Mouse (Mus musculus) heart, postnatal 0 days (tissue): ENCODE data around the gene Clrn3. TPM values are rescaled to one million over a fixed set of nuclear protein-coding genes. Genes with fewer than 3 reads are reported as not detected.

ENCODE experiments used
- ATAC-seq: fragments of 200-750 bp; cut with Nextera tagmentation; 2 replicates; pipeline ENCODE4 v1.8.0; 2017; ENCODE audit warnings: low read depth, moderate number of reproducible peaks, moderate library complexity; ENCODE audit not compliant: insufficient read depth
- DNase-seq: peaks from one replicate; pipeline ENCODE4 v3.0.0-alpha.2; 2016; ENCODE audit warnings: low spot score
- H3K27ac ChIP-seq: fragments of 300-500 bp; sonication (generic); 2 replicates; pipeline ENCODE4 v1.5.1; 2014; ENCODE audit warnings: low read depth, mild to moderate bottlenecking
- H3K27me3 ChIP-seq: fragments of 300-500 bp; sonication (generic); 2 replicates; pipeline ENCODE4 v1.6.1; 2014; ENCODE audit warnings: low read length, mixed read lengths; ENCODE audit not compliant: control insufficient read depth, insufficient read depth
- H3K36me3 ChIP-seq: fragments of 300-500 bp; sonication (generic); replicated peaks from 2 replicates; pipeline ENCODE4 v1.6.1; 2014; ENCODE audit warnings: low read length, mixed read lengths; ENCODE audit not compliant: control insufficient read depth, insufficient read depth
- H3K4me1 ChIP-seq: fragments of 300-500 bp; sonication (generic); 2 replicates; pipeline ENCODE4 v1.6.1; 2014; ENCODE audit warnings: antibody characterized with exemption; ENCODE audit not compliant: control insufficient read depth, insufficient read depth
- H3K4me2 ChIP-seq: fragments of 300-500 bp; sonication (generic); 2 replicates; pipeline ENCODE4 v1.6.1; 2014; ENCODE audit warnings: low read depth, mild to moderate bottlenecking, low read length, moderate library complexity
- H3K4me3 ChIP-seq: fragments of 300-500 bp; sonication (generic); 2 replicates; pipeline ENCODE4 v1.5.1; 2014; ENCODE audit warnings: low read depth, low read length
- H3K9ac ChIP-seq: fragments of 300-500 bp; sonication (generic); replicated peaks from 2 replicates; pipeline ENCODE4 v1.6.1; 2014; ENCODE audit warnings: low read depth, low read length, mixed read lengths
- H3K9me3 ChIP-seq: fragments of 300-500 bp; sonication (generic); replicated peaks from 2 replicates; pipeline ENCODE4 v1.6.1; 2016; ENCODE audit warnings: low read length; ENCODE audit not compliant: control insufficient read depth
- CTCF ChIP-seq: IDR thresholded peaks from 2 replicates; pipeline ENCODE4 v1.5.1; 2016; ENCODE audit warnings: antibody characterized with exemption, control low read depth, low read depth
- EP300 ChIP-seq: IDR thresholded peaks from 2 replicates; pipeline ENCODE4 v1.6.1; 2016; ENCODE audit warnings: antibody characterized with exemption, low read depth
- WGBS: fragments of 180-500 bp; shearing (Covaris S2); extraction: QIAGEN DNeasy Blood & Tissue Kit; methylation state at CpG from one replicate; pipeline ENCODE4 v1.1.7; 2014; 5-methylcytosine and 5-hydroxymethylcytosine counted together
- polyA plus RNA-seq: library from polyadenylated mRNA; unstranded; fragments of >200 nt; fragmentation: Nextera tagmentation; extraction: Ambion mirVana; gene quantifications from 2 replicates; pipeline ENCODE4 v1.2.1, GENCODE M21; 2015
- total RNA-seq: library from RNA; depleted of rRNA; stranded (reverse); fragments of >200 nt; gene quantifications from 2 replicates; pipeline ENCODE4 v1.2.3, GENCODE M21; 2014; ENCODE audit warnings: low replicate concordance

The Clrn3 gene
- total and polyA plus RNA-seq, 2 experiments from 2014 or later, result not detected

DNA sequence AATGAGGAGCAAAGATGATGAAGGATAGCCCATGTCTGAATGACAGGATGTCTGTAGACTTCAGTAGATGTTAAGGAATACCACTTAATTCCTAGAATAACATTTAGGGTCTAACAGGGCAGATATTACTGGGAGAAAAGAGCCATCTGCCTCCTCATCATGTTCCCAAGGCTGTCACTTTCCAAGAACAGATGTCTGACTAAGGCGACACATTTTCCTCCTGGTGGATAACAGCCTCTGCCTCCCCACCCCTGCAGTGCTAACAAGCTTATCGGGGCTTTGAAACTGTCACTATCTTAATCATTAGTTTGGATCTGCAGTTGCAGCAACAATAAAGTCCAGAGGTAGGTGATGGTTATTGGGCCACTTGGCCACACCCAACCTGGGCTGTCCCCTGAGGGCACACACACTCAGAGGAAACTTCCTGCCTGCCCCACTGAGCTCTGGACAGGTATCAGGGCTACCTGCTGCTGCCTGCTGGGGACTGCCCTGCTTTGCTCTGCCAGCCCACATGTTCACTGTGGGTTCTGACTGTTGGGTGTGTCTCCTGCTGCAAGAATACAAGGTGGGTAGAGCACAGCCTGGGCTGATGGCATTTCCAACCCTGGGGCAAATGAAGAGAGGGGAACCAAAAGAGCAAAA, 6.2 kb upstream of the Clrn3 start:
- ATAC-seq (no peak), DNase-seq (no peak)
- Histone ChIP-seq H3K4me3 (no peak overlapping the region), H3K9ac (no peak overlapping the region), H3K27ac (no peak overlapping the region), H3K4me1 (0 out of 2 replicates have a peak, but pooled peaks cover 6% of the 10 kb centered on the region), H3K27me3 (peaks cover 16% of the 10 kb centered on the region), H3K9me3 (no peaks in the 10 kb centered on the region), H3K4me2 (no peak overlapping the region), H3K36me3 (no peaks in the 10 kb centered on the region)
- TF ChIP-seq EP300 (no peak), CTCF (no peak)
- 42% methylated on average over 2 of the region's 2 CpGs for WGBS

DNA sequence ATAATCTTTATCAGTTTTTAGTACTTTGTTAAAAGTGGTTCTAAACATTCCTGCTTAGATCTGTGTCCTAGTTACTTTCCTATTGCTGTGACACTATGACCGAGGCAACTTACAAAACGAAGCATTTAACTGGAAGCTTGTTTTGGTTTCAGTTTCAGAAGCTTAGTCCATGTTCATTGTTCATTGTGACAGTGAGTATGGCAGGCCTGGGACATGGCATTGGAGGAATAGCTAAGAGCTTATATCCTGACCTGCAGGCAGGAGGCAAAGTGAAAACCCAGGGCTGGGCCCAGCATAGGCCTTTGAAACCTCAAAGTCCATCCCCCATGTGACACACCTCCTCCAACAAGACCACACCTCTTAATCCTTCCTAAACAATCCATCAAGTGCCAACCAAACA, 614 bp upstream of the Clrn3 start:
- TF ChIP-seq CTCF (no peak), EP300 (no peak)
- H3K36me3 ChIP-seq, result no peaks in the 10 kb centered on the region
- no peak for DNase-seq
- no peaks in the 10 kb centered on the region for H3K9me3 ChIP-seq
- H3K27me3 ChIP-seq, result no peaks in the 10 kb centered on the region
- ATAC-seq, result no peak
- H3K27ac ChIP-seq, result no peak overlapping the region
- no peak overlapping the region for H3K4me3 ChIP-seq
- WGBS, result 82% methylated on average over 2 of the region's 2 CpGs
- no peaks in the 10 kb centered on the region for H3K4me1 ChIP-seq
- no peak overlapping the region for H3K9ac ChIP-seq
- H3K4me2 ChIP-seq, result no peak overlapping the region

DNA sequence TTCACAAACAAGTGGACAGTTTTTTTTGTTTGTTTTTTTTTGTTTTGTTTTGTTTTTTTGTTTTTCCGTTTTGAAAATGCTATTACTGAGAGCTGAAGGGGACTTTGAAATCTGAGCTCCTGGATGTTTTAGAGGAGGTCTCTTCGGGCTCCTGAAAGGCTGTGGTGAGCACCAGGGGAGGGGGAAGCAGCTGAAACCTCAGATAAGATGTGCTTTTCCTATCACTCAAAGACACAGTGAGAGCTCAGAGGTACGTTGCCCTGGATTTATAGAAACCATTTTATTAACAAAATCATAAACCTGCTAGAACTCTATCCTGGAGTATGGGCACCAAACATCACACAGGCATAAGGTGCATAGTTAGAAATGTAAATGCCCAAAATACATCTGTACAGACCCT, 1.3 kb downstream of the Clrn3 start:
- no peak overlapping the region for H3K4me3 ChIP-seq
- no peak for DNase-seq
- no peaks in the 10 kb centered on the region for H3K36me3 ChIP-seq
- H3K4me1 ChIP-seq, result no peaks in the 10 kb centered on the region
- WGBS, result 17% methylated on average over 3 of the region's 3 CpGs
- no peak for ATAC-seq
- H3K9ac ChIP-seq, result no peak overlapping the region
- H3K4me2 ChIP-seq, result no peak overlapping the region
- H3K27ac ChIP-seq, result no peak overlapping the region
- no peaks in the 10 kb centered on the region for H3K9me3 ChIP-seq
- TF ChIP-seq EP300 (no peak), CTCF (no peak)
- no peaks in the 10 kb centered on the region for H3K27me3 ChIP-seq

DNA sequence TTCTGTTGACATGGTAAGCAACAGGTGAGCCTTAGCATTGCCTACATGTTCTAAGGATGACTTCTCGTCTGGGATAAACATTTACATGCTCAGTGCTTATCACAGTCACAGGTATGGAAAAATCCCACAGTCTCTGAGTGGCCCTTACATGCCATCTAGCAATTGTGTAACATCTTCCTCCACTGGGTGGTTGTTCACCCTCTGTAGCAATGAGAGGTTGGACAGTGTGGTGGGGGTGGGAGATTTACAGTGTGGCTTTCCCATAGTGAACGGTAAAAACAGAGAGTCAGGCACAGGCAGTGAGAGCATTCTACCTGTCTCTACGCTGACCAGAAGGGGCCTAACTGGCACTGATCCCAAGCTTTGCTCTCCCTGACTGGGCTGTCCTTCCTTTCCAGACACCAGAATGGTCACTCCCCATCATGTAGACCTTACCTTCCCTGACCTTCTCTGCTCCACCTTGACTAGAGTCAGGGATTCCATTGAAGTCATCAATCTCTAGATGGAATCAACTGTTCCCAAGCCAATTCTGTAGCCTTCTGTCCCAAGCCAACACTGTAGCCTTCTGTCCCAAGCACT, 1.8 kb downstream of the Clrn3 start:
- no peaks in the 10 kb centered on the region for H3K36me3 ChIP-seq
- TF ChIP-seq EP300 (no peak), CTCF (no peak)
- WGBS, result 57% methylated on average over 3 of the region's 3 CpGs

DNA sequence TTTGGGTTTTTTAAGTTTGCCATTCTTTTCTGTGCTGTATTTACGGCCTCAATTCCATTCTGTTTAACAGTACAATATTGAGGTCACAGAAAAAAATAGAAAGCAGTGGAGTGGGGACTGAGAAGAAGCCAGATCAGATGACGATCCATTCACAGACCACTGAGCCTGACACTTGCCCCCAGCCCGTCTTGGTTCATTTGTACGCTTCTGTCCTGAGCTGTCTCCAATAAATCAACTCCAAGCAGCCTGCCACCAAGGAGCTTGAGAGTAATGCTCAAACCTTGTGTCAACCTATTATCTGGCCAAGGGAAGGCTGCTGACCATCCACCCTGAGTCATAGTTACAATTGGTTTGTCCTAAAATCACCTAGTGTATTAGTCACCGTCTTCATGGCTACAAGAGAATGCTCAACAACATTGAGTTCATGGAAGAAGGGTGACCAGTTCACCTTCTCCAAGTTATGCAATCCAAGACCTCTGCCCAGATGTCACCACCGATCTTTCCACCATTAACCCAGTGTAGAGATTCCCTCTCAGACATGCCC, 4.0 kb downstream of the Clrn3 start:
- H3K9me3 ChIP-seq, result no peaks in the 10 kb centered on the region
- H3K4me2 ChIP-seq, result no peak overlapping the region
- H3K4me1 ChIP-seq, result no peaks in the 10 kb centered on the region
- 85% methylated on average over 6 of the region's 6 CpGs for WGBS
- H3K27ac ChIP-seq, result no peak overlapping the region
- no peaks in the 10 kb centered on the region for H3K27me3 ChIP-seq
- DNase-seq, result no peak
- no peak overlapping the region for H3K4me3 ChIP-seq
- TF ChIP-seq CTCF, result no peak
- TF ChIP-seq EP300, result no peak
- no peak overlapping the region for H3K9ac ChIP-seq
- no peaks in the 10 kb centered on the region for H3K36me3 ChIP-seq
- ATAC-seq, result no peak

More for the DNA sequence above, 1.8 kb downstream of the Clrn3 start:
- ATAC-seq, result no peak
- H3K4me2 ChIP-seq, result no peak overlapping the region
- H3K9me3 ChIP-seq, result no peaks in the 10 kb centered on the region
- no peak overlapping the region for H3K9ac ChIP-seq
- no peak overlapping the region for H3K27ac ChIP-seq
- H3K4me3 ChIP-seq, result no peak overlapping the region
- DNase-seq, result no peak
- no peaks in the 10 kb centered on the region for H3K4me1 ChIP-seq
- no peaks in the 10 kb centered on the region for H3K27me3 ChIP-seq

DNA sequence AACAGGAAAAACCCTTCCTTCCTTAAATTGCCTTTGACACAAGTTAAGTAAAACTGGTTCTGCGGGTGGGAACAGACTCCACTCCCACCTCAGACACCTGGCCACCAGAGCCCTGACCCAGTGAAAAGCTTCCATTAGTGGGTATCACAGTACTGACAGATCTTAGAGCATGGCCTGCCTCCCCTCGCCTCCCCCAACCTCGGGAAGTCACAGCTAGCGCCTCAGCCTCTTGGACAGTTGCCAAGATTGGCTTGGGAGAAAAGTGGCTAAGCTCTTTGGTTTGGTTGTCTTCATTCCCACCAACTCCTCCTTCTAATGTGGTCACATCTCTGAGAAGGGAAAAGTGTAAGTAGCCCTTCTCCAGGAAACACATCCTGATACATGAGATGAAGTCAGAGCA, 4.5 kb downstream of the Clrn3 start:
- no peak overlapping the region for H3K27ac ChIP-seq
- no peak overlapping the region for H3K4me2 ChIP-seq
- DNase-seq (no peak), ATAC-seq (no peak)
- no peaks in the 10 kb centered on the region for H3K36me3 ChIP-seq
- H3K9ac ChIP-seq, result no peak overlapping the region
- 23% methylated on average over 4 of the region's 4 CpGs for WGBS
- no peaks in the 10 kb centered on the region for H3K9me3 ChIP-seq
- TF ChIP-seq EP300 (no peak), CTCF (no peak)
- no peaks in the 10 kb centered on the region for H3K27me3 ChIP-seq
- no peak overlapping the region for H3K4me3 ChIP-seq
- H3K4me1 ChIP-seq, result no peaks in the 10 kb centered on the region
